Mouse (Mus musculus): Measurements from ENCODE around the gene Plcb1. TPM values are rescaled to one million over a fixed set of nuclear protein-coding genes. Genes with fewer than 3 reads are reported as not detected.
A peak's percentile ranks its signal among the peaks of the same experiment; 100 is the strongest.
"Not testable (repeated sequence)": the region's sequence is repeated elsewhere in the genome, so short reads cannot be mapped to it uniquely, and the experiment has no call there.

Gene Plcb1
- polyA plus RNA-seq, 1 experiment from 2014 or later, result 7.9 TPM

- H3K4me3 ChIP-seq (ENCODE audit: low read depth, low read length), result no peak overlapping the region
- no peak overlapping the region for H3K9ac ChIP-seq (replicated peaks)
- no peak for ATAC-seq
- H3K4me2 ChIP-seq (ENCODE audit: low read depth, low read length), result no peak overlapping the region
- no peaks in the 10 kb centered on the region for H3K36me3 ChIP-seq (replicated peaks; ENCODE audit: insufficient read depth, low read length)
- no peaks in the 10 kb centered on the region for H3K27me3 ChIP-seq (ENCODE audit: insufficient read depth, low read length)
- no peaks in the 10 kb centered on the region for H3K4me1 ChIP-seq (ENCODE audit: insufficient read depth)
- no peak overlapping the region for H3K27ac ChIP-seq (ENCODE audit: low read depth)
- DNase-seq, result peak; percentile 15
- WGBS (ENCODE audit: insufficient replicate concordance), result 81% methylated on average over 1 of the region's 1 CpGs
- no peaks in the 10 kb centered on the region for H3K9me3 ChIP-seq (ENCODE audit: low read length)
- TF ChIP-seq CTCF (IDR thresholded peaks at IDR 0.05; ENCODE audit: low read depth) (peak; percentile 60), EP300 (IDR thresholded peaks at IDR 0.05; ENCODE audit: low read depth) (no peak)
Observed at GRCm38 (mm10) chr2:135007134-135007533, 221.3 kb downstream of the Plcb1 start.

- H3K27ac ChIP-seq (ENCODE audit: low read depth); ATAC-seq; H3K4me1 ChIP-seq (ENCODE audit: insufficient read depth); H3K36me3 ChIP-seq (replicated peaks; ENCODE audit: insufficient read depth, low read length); H3K4me3 ChIP-seq (ENCODE audit: low read depth, low read length); DNase-seq; H3K27me3 ChIP-seq (ENCODE audit: insufficient read depth, low read length); H3K4me2 ChIP-seq (ENCODE audit: low read depth, low read length); H3K9me3 ChIP-seq (ENCODE audit: low read length); H3K9ac ChIP-seq (replicated peaks): not testable (repeated sequence)
- 87% methylated on average over 2 of the region's 2 CpGs for WGBS (ENCODE audit: insufficient replicate concordance)
Observed at GRCm38 (mm10) chr2:135007885-135008284, 222.0 kb downstream of the Plcb1 start.

GRCm38 (mm10) chr2:135010371-135010770 is 224.5 kb downstream of the Plcb1 start:
- no peaks in the 10 kb centered on the region for H3K9me3 ChIP-seq (ENCODE audit: low read length)
- no peaks in the 10 kb centered on the region for H3K27me3 ChIP-seq (ENCODE audit: insufficient read depth, low read length)
- no peak for TF ChIP-seq EP300 (IDR thresholded peaks at IDR 0.05; ENCODE audit: low read depth)
- TF ChIP-seq CTCF (IDR thresholded peaks at IDR 0.05; ENCODE audit: low read depth), result no peak
- H3K27ac ChIP-seq (ENCODE audit: low read depth), result no peak overlapping the region
- ATAC-seq (no peak), DNase-seq (no peak)
- H3K36me3 ChIP-seq (replicated peaks; ENCODE audit: insufficient read depth, low read length), result no peaks in the 10 kb centered on the region
- no peak overlapping the region for H3K4me2 ChIP-seq (ENCODE audit: low read depth, low read length)
- no peak overlapping the region for H3K9ac ChIP-seq (replicated peaks)
- no peak overlapping the region for H3K4me3 ChIP-seq (ENCODE audit: low read depth, low read length)
- H3K4me1 ChIP-seq (ENCODE audit: insufficient read depth), result no peaks in the 10 kb centered on the region
- WGBS (ENCODE audit: insufficient replicate concordance), result 77% methylated on average over 8 of the region's 8 CpGs

GRCm38 (mm10) chr2:135015501-135015900 is 229.6 kb downstream of the Plcb1 start:
- 64% methylated on average over 6 of the region's 6 CpGs for WGBS (ENCODE audit: insufficient replicate concordance)
- H3K36me3 ChIP-seq (replicated peaks; ENCODE audit: insufficient read depth, low read length), result no peaks in the 10 kb centered on the region
- H3K4me1 ChIP-seq (ENCODE audit: insufficient read depth), result no peaks in the 10 kb centered on the region
- ATAC-seq (no peak), DNase-seq (no peak)
- TF ChIP-seq CTCF (IDR thresholded peaks at IDR 0.05; ENCODE audit: low read depth), result no peak
- no peak for TF ChIP-seq EP300 (IDR thresholded peaks at IDR 0.05; ENCODE audit: low read depth)
- no peak overlapping the region for H3K9ac ChIP-seq (replicated peaks)
- H3K4me3 ChIP-seq (ENCODE audit: low read depth, low read length), result no peak overlapping the region
- H3K27ac ChIP-seq (ENCODE audit: low read depth), result no peak overlapping the region
- no peaks in the 10 kb centered on the region for H3K27me3 ChIP-seq (ENCODE audit: insufficient read depth, low read length)
- no peak overlapping the region for H3K4me2 ChIP-seq (ENCODE audit: low read depth, low read length)
- H3K9me3 ChIP-seq (ENCODE audit: low read length), result no peaks in the 10 kb centered on the region

- Histone ChIP-seq H3K36me3 (replicated peaks; ENCODE audit: insufficient read depth, low read length) (no peaks in the 10 kb centered on the region), H3K4me2 (ENCODE audit: low read depth, low read length) (no peak overlapping the region), H3K27ac (ENCODE audit: low read depth) (no peak overlapping the region), H3K4me1 (ENCODE audit: insufficient read depth) (no peaks in the 10 kb centered on the region), H3K4me3 (ENCODE audit: low read depth, low read length) (no peak overlapping the region), H3K27me3 (ENCODE audit: insufficient read depth, low read length) (no peaks in the 10 kb centered on the region), H3K9ac (replicated peaks) (no peak overlapping the region), H3K9me3 (ENCODE audit: low read length) (no peaks in the 10 kb centered on the region)
- ATAC-seq (no peak), DNase-seq (no peak)
- TF ChIP-seq EP300 (IDR thresholded peaks at IDR 0.05; ENCODE audit: low read depth) (no peak), CTCF (IDR thresholded peaks at IDR 0.05; ENCODE audit: low read depth) (no peak)
- WGBS (ENCODE audit: insufficient replicate concordance), result 79% methylated on average over 1 of the region's 1 CpGs
Observed at GRCm38 (mm10) chr2:135018275-135018674, 232.4 kb downstream of the Plcb1 start.

GRCm38 (mm10) chr2:135018708-135019107 is 232.8 kb downstream of the Plcb1 start:
- TF ChIP-seq EP300 (IDR thresholded peaks at IDR 0.05; ENCODE audit: low read depth), result no peak
- no peak for TF ChIP-seq CTCF (IDR thresholded peaks at IDR 0.05; ENCODE audit: low read depth)
- no peaks in the 10 kb centered on the region for H3K36me3 ChIP-seq (replicated peaks; ENCODE audit: insufficient read depth, low read length)
- no peaks in the 10 kb centered on the region for H3K4me1 ChIP-seq (ENCODE audit: insufficient read depth)
- no peak overlapping the region for H3K27ac ChIP-seq (ENCODE audit: low read depth)
- WGBS (ENCODE audit: insufficient replicate concordance), result 69% methylated on average over 2 of the region's 2 CpGs
- no peak overlapping the region for H3K4me2 ChIP-seq (ENCODE audit: low read depth, low read length)
- no peaks in the 10 kb centered on the region for H3K9me3 ChIP-seq (ENCODE audit: low read length)
- no peaks in the 10 kb centered on the region for H3K27me3 ChIP-seq (ENCODE audit: insufficient read depth, low read length)
- H3K4me3 ChIP-seq (ENCODE audit: low read depth, low read length), result no peak overlapping the region
- DNase-seq, result no peak
- H3K9ac ChIP-seq (replicated peaks), result no peak overlapping the region
- no peak for ATAC-seq

GRCm38 (mm10) chr2:135019588-135019987 is 233.7 kb downstream of the Plcb1 start:
- ATAC-seq (no peak), DNase-seq (no peak)
- Histone ChIP-seq H3K9ac (replicated peaks) (no peak overlapping the region), H3K9me3 (ENCODE audit: low read length) (no peaks in the 10 kb centered on the region), H3K27me3 (ENCODE audit: insufficient read depth, low read length) (no peaks in the 10 kb centered on the region), H3K4me2 (ENCODE audit: low read depth, low read length) (no peak overlapping the region), H3K4me1 (ENCODE audit: insufficient read depth) (no peaks in the 10 kb centered on the region), H3K4me3 (ENCODE audit: low read depth, low read length) (no peak overlapping the region), H3K36me3 (replicated peaks; ENCODE audit: insufficient read depth, low read length) (no peaks in the 10 kb centered on the region), H3K27ac (ENCODE audit: low read depth) (no peak overlapping the region)
- WGBS (ENCODE audit: insufficient replicate concordance), result 80% methylated on average over 1 of the region's 1 CpGs
- TF ChIP-seq CTCF (IDR thresholded peaks at IDR 0.05; ENCODE audit: low read depth), result no peak
- no peak for TF ChIP-seq EP300 (IDR thresholded peaks at IDR 0.05; ENCODE audit: low read depth)
